Mouse (Mus musculus): ENCODE measurements around the gene Oas1f. TPM values are rescaled to one million over a fixed set of nuclear protein-coding genes. Genes with fewer than 3 reads are reported as not detected.
A peak's percentile ranks its signal among the peaks of the same experiment; 100 is the strongest.
"Not testable (repeated sequence)": the region's sequence is repeated elsewhere in the genome, so short reads cannot be mapped to it uniquely, and the experiment has no call there.

Gene Oas1f
- polyA plus RNA-seq, 1 experiment from 2014 or later: not detected

GRCm38 (mm10) chr5:120836731-120837585 lies 10.2 kb upstream of the Oas1f start:
- Histone ChIP-seq H3K4me1 (no peaks in the 10 kb centered on the region), H3K27ac (no peak overlapping the region), H3K27me3 (ENCODE audit: insufficient read depth, poor library complexity, severe bottlenecking) (peaks cover 18% of the 10 kb centered on the region; the same call in 1 of the 2 replicates), H3K9me3 (no peaks in the 10 kb centered on the region), H3K4me3 (no peak overlapping the region), H3K36me3 (no peaks in the 10 kb centered on the region)
- DNase-seq (ENCODE audit: low spot score): no peak
- 8% methylated on average over 8 of the region's 8 CpGs for WGBS

DNA sequence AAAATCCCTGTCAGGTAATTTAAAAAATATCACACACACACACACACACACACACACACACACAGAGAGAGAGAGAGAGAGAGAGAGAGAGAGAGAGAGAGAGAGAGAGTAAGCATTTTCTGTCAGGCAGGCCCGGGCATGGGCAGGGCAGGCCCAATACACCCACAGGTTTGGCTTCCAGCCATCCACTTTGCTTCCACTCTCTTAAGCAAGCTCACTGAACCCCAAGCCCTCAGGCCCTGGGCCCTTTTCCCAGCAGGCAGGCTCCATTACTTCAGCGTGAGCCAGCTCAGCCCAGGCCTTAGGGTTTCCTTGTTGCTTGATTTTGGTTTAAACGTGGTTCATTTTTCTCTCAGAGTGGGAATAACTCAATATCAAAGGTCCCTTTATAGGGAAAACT lies 2.5 kb upstream of the Oas1f start:
- Histone ChIP-seq H3K9me3 (no peaks in the 10 kb centered on the region), H3K4me3 (no peak overlapping the region), H3K27me3 (ENCODE audit: insufficient read depth, poor library complexity, severe bottlenecking) (peaks cover 4% of the 10 kb centered on the region; the same call in 1 of the 2 replicates), H3K4me1 (no peaks in the 10 kb centered on the region), H3K27ac (no peak overlapping the region), H3K36me3 (no peaks in the 10 kb centered on the region)
- WGBS: 81% methylated on average over 3 of the region's 3 CpGs
- DNase-seq (ENCODE audit: low spot score): no peak

DNA sequence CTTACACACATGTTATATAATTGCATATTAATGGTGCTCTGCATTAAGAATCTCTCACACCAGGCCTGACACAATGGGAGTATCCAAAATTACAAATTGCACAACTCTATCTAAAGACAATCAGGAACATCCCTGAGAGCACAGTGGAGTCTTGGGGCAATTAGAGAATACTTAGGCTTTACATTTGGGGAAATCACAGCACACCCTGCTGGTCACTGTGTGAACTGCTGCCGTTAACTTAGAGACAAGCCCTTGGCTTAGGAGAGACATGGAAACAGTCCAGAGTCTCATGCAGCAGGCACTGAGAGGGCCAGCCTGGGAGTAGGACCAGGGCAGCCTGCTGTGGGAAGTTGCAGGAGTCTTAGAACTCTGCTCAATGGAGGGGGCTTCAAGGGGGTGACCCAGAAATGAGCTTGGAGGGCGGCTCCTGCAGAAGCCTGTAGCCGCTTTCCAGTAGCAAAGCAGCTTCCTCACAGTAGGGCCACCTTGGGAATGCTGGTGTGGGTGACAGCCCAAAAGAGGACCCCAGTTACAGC lies 2.5 kb downstream of the Oas1f start:
- no peak for DNase-seq (ENCODE audit: low spot score)
- Histone ChIP-seq H3K4me1 (no peaks in the 10 kb centered on the region), H3K27ac (no peak overlapping the region), H3K4me3 (no peak overlapping the region), H3K27me3 (ENCODE audit: insufficient read depth, poor library complexity, severe bottlenecking) (0 out of 2 replicates have a peak, but pooled peaks cover 4% of the 10 kb centered on the region), H3K9me3 (0 out of 2 replicates have a peak, but pooled peaks cover 6% of the 10 kb centered on the region), H3K36me3 (no peaks in the 10 kb centered on the region)
- WGBS: 57% methylated on average over 3 of the region's 3 CpGs

DNA sequence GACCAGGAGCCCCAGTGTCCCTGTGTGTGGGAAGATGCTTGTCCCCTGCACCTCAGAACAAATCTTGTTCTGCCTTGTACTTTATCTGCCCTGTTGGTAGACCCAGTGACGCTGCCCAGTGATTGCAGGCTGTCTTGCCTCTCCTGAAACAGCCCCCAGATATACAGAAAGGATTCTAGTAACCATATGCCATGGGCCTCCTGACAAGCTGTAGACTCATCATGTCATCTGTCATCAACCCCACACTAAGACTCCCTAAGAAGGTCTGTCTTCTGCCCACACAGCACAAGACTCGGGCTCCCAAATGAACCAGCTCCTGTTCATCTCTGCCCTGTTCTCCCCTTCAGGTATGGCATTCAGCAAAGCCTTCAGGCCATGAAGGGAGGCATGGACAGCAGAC lies 12.1 kb downstream of the Oas1f start:
- Histone ChIP-seq H3K4me1 (no peaks in the 10 kb centered on the region), H3K27me3 (ENCODE audit: insufficient read depth, poor library complexity, severe bottlenecking) (no peaks in the 10 kb centered on the region; the same call in 1 of the 2 replicates), H3K27ac (no peak overlapping the region), H3K4me3 (no peak overlapping the region), H3K9me3 (0 out of 2 replicates have a peak, but pooled peaks cover 3% of the 10 kb centered on the region), H3K36me3 (no peaks in the 10 kb centered on the region)
- WGBS: 56% methylated on average over 2 of the region's 2 CpGs
- no peak for DNase-seq (ENCODE audit: low spot score)

GRCm38 (mm10) chr5:120861121-120861520 lies 14.0 kb downstream of the Oas1f start, which contains the start of gene Oas1h:
TSS of gene Oas1h (plus strand) at chr5:120861421.
- Histone ChIP-seq H3K9me3 (no peaks in the 10 kb centered on the region), H3K36me3 (no peaks in the 10 kb centered on the region), H3K4me1 (no peaks in the 10 kb centered on the region), H3K27ac (no peak within 1 kb of the TSS), H3K4me3 (no peak within 1 kb of the TSS), H3K27me3 (ENCODE audit: insufficient read depth, poor library complexity, severe bottlenecking) (no peaks in the 10 kb centered on the region; the same call in 1 of the 2 replicates)
- DNase-seq (ENCODE audit: low spot score): no peak
- 56% methylated on average over 4 of the region's 4 CpGs for WGBS

- Histone ChIP-seq H3K27ac (no peak overlapping the region), H3K36me3 (no peaks in the 10 kb centered on the region), H3K27me3 (ENCODE audit: insufficient read depth, poor library complexity, severe bottlenecking) (peaks cover 13% of the 10 kb centered on the region; the same call in 1 of the 2 replicates), H3K9me3 (no peaks in the 10 kb centered on the region), H3K4me3 (no peak overlapping the region), H3K4me1 (no peaks in the 10 kb centered on the region)
- WGBS: 52% methylated on average over 3 of the region's 3 CpGs
- DNase-seq (ENCODE audit: low spot score): peak; percentile 73
Measured at GRCm38 (mm10) chr5:120865336-120865860, 18.2 kb downstream of the Oas1f start.

- no peaks in the 10 kb centered on the region for H3K9me3 ChIP-seq
- peaks cover 13% of the 10 kb centered on the region; the same call in 1 of the 2 replicates for H3K27me3 ChIP-seq (ENCODE audit: insufficient read depth, poor library complexity, severe bottlenecking)
- WGBS: 69% methylated on average over 7 of the region's 7 CpGs
- no peak overlapping the region for H3K27ac ChIP-seq
- peak; percentile 65 for DNase-seq (ENCODE audit: low spot score)
- no peaks in the 10 kb centered on the region for H3K4me1 ChIP-seq
- no peak overlapping the region for H3K4me3 ChIP-seq
- no peaks in the 10 kb centered on the region for H3K36me3 ChIP-seq
Measured at GRCm38 (mm10) chr5:120869436-120870015, 22.4 kb downstream of the Oas1f start.

- peak; percentile 56 for DNase-seq (ENCODE audit: low spot score)
- WGBS: 68% methylated on average over 3 of the region's 3 CpGs
- no peaks in the 10 kb centered on the region for H3K4me1 ChIP-seq
- no peaks in the 10 kb centered on the region for H3K9me3 ChIP-seq
- peaks cover 13% of the 10 kb centered on the region; the same call in 1 of the 2 replicates for H3K27me3 ChIP-seq (ENCODE audit: insufficient read depth, poor library complexity, severe bottlenecking)
- H3K4me3 ChIP-seq: no peak overlapping the region
- no peak overlapping the region for H3K27ac ChIP-seq
- no peaks in the 10 kb centered on the region for H3K36me3 ChIP-seq
Measured at GRCm38 (mm10) chr5:120870081-120870480, 22.9 kb downstream of the Oas1f start.

DNA sequence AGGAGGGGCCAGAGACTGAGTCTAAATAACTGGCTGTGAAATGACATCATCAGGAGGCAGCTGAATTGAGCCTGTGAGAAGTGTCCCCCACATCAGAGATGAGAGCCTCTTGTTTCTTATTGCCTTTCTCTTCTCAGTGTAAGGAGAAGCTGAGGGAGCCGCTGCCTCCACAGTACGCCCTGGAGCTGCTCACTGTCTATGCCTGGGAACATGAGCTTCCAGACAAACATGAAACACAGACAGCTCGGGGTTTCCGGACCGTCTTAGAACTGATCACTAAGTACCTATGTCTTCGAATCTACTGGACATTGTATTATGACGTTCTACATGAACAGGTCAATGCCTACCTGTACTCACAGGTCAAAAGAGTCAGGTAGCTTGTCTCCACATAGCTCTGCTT lies 23.6 kb downstream of the Oas1f start:
- no peaks in the 10 kb centered on the region for H3K4me1 ChIP-seq
- peak; percentile 66 for DNase-seq (ENCODE audit: low spot score)
- H3K4me3 ChIP-seq: no peak overlapping the region
- H3K9me3 ChIP-seq: no peaks in the 10 kb centered on the region
- WGBS: 79% methylated on average over 7 of the region's 7 CpGs
- no peaks in the 10 kb centered on the region for H3K36me3 ChIP-seq
- H3K27ac ChIP-seq: no peak overlapping the region
- H3K27me3 ChIP-seq (ENCODE audit: insufficient read depth, poor library complexity, severe bottlenecking): peaks cover 13% of the 10 kb centered on the region; the same call in 1 of the 2 replicates

GRCm38 (mm10) chr5:120871469-120871868 lies 24.3 kb downstream of the Oas1f start:
- Histone ChIP-seq H3K4me1 (no peaks in the 10 kb centered on the region), H3K36me3 (no peaks in the 10 kb centered on the region), H3K27me3 (ENCODE audit: insufficient read depth, poor library complexity, severe bottlenecking) (peaks cover 13% of the 10 kb centered on the region; the same call in 1 of the 2 replicates), H3K9me3 (no peaks in the 10 kb centered on the region), H3K27ac (no peak overlapping the region), H3K4me3 (no peak overlapping the region)
- DNase-seq (ENCODE audit: low spot score): peak; percentile 60
- WGBS: 60% methylated on average over 2 of the region's 2 CpGs

GRCm38 (mm10) chr5:120876839-120877238 lies 29.7 kb downstream of the Oas1f start:
- not testable (repeated sequence) for H3K36me3 ChIP-seq; H3K4me3 ChIP-seq; H3K27ac ChIP-seq; H3K4me1 ChIP-seq; H3K27me3 ChIP-seq (ENCODE audit: insufficient read depth, poor library complexity, severe bottlenecking); DNase-seq (ENCODE audit: low spot score); H3K9me3 ChIP-seq
- 62% methylated on average over 2 of the region's 3 CpGs for WGBS

DNA sequence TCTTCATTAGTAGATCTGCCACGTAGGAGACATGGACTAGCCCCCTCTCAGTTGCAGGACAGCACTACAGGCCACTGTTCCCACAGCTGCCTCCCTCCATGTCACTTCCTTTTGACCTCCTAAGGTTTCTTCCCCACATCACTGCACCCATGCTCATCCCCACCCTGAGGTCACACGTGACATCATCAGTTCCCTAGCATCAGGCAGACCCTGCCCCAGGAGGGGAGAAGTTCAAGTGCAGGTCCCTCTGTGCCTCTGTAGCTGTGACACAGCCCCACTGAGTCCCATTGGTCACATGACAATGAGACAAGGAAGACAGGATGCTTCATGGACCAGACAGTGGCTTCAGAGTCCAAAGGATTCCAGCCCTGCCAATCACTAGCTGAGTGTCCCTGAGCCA lies 30.2 kb downstream of the Oas1f start:
- not testable (repeated sequence) for H3K27me3 ChIP-seq (ENCODE audit: insufficient read depth, poor library complexity, severe bottlenecking); H3K27ac ChIP-seq; H3K9me3 ChIP-seq; H3K36me3 ChIP-seq; H3K4me3 ChIP-seq; H3K4me1 ChIP-seq
- peak; percentile 27 for DNase-seq (ENCODE audit: low spot score)
- 57% methylated on average over 2 of the region's 2 CpGs for WGBS

GRCm38 (mm10) chr5:120878803-120879202 lies 31.6 kb downstream of the Oas1f start:
- H3K4me1 ChIP-seq; H3K27me3 ChIP-seq (ENCODE audit: insufficient read depth, poor library complexity, severe bottlenecking); H3K4me3 ChIP-seq; H3K9me3 ChIP-seq; H3K27ac ChIP-seq; H3K36me3 ChIP-seq: not testable (repeated sequence)
- DNase-seq (ENCODE audit: low spot score): peak; percentile 52
- WGBS: 65% methylated on average over 2 of the region's 2 CpGs

Data from heart, embryonic 10.5 days (tissue).